Mouse (Mus musculus) embryonic stem cell, embryonic (primary cell): ENCODE measurements around the gene Uck1.

Experiments used
- CTCF ChIA-PET, 4 experiments: fragments of 300-600 bp in 2 of 4; fragments of 350-600 bp in 2 of 4; sonication (Branson Sonifier 250); formaldehyde crosslinking; loops; one replicate each; lab custom pipeline; 2022; ENCODE audit warnings: inconsistent platforms in 2 of 4; lab: Charles Lee
- POLR2A ChIA-PET, 4 experiments: fragments of 300-600 bp in 2 of 4; fragments of 350-600 bp in 2 of 4; sonication (Branson Sonifier 250); formaldehyde crosslinking; loops; one replicate each; lab custom pipeline; 2022; ENCODE audit warnings: antibody characterized with exemption in 4 of 4, inconsistent platforms in 1 of 4; lab: Charles Lee

The Uck1 gene

GRCm38 (mm10) chr2:32242986-32243385, 17.0 kb downstream of the Uck1 start:
- CTCF ChIA-PET, result no interaction called here
- POLR2A ChIA-PET, result no interaction called here

GRCm38 (mm10) chr2:32240591-32240990, 19.4 kb downstream of the Uck1 start:
- ChIA-PET CTCF (interaction anchor here in 3 of 4 experiments (0.6 to 1.4 kb wide), 3 partner anchors 11 to 95 kb away, joined by 3 to 4 read pairs (median 3); no protein-coding TSS in a partner anchor), POLR2A (interaction anchor here in 2 of 4 experiments (0.6 to 1.4 kb wide), 5 partner anchors 9 to 211 kb away, joined by 3 to 5 read pairs (median 4); no protein-coding TSS in a partner anchor)

GRCm38 (mm10) chr2:32238708-32239435, 21.1 kb downstream of the Uck1 start:
- ChIA-PET POLR2A (interaction anchor here in 2 of 4 experiments (0.7 to 2.1 kb wide), 6 partner anchors 8 to 74 kb away, joined by 3 to 8 read pairs (median 5); no protein-coding TSS in a partner anchor), CTCF (interaction anchor here in 2 of 4 experiments (0.6 to 2.0 kb wide), 3 partner anchors 44 to 105 kb away, joined by 3 to 7 read pairs (median 4); no protein-coding TSS in a partner anchor)

GRCm38 (mm10) chr2:32237571-32237970, 22.4 kb downstream of the Uck1 start:
- ChIA-PET CTCF (interaction anchor here in 2 of 4 experiments (0.5 to 2.0 kb wide), 11 partner anchors 8 to 167 kb away, joined by 3 to 7 read pairs (median 3); no protein-coding TSS in a partner anchor), POLR2A (interaction anchor here in 2 of 4 experiments (0.9 to 2.5 kb wide), 15 partner anchors 8 to 100 kb away, joined by 3 to 19 read pairs (median 4); partner anchors contain the start of gene Swi5 (in 1 of the 2))

GRCm38 (mm10) chr2:32236760-32237487, 23.0 kb downstream of the Uck1 start:
- CTCF ChIA-PET, result interaction anchor here (0.5 to 2.0 kb wide), 21 partner anchors 9 to 300 kb away, joined by 3 to 7 read pairs (median 3); no protein-coding TSS in a partner anchor
- POLR2A ChIA-PET, result interaction anchor here in 3 of 4 experiments (0.7 to 2.8 kb wide), 29 partner anchors 9 to 378 kb away, joined by 3 to 19 read pairs (median 4); partner anchors contain the start of gene Swi5 (in 1 of the 3)

- CTCF ChIA-PET, result interaction anchor here in 3 of 4 experiments (0.5 to 1.3 kb wide), 6 partner anchors 14 to 84 kb away, joined by 3 to 4 read pairs (median 4); no protein-coding TSS in a partner anchor
- POLR2A ChIA-PET, result interaction anchor here in 3 of 4 experiments (0.5 to 2.8 kb wide), 34 partner anchors 10 to 523 kb away, joined by 3 to 19 read pairs (median 4); partner anchors contain the start of genes Golga2 (in 2 of the 3), Swi5 (in 2 of the 3) and Nup214 (in 1 of the 3)
Observed at GRCm38 (mm10) chr2:32235886-32236759, 23.8 kb downstream of the Uck1 start, which contains the start of gene Pomt1. Gene Pomt1, plus strand, starts transcription at chr2:32236590.

- POLR2A ChIA-PET, result interaction anchor here in 3 of 4 experiments (0.5 to 2.8 kb wide), 33 partner anchors 9 to 523 kb away, joined by 3 to 19 read pairs (median 4); partner anchors contain the start of genes Golga2 (in 2 of the 3), Swi5 (in 2 of the 3) and Nup214 (in 1 of the 3)
Observed at GRCm38 (mm10) chr2:32235433-32235832, 24.5 kb downstream of the Uck1 start.

GRCm38 (mm10) chr2:32222057-32222456, 37.9 kb downstream of the Uck1 start:
- POLR2A ChIA-PET, result interaction anchor here in 2 of 4 experiments (0.7 to 47.5 kb wide), 8 partner anchors 8 to 61 kb away, joined by 3 to 1178 read pairs (median 6); partner anchors contain the start of gene Prrc2b (in 1 of the 2)
- CTCF ChIA-PET, result interaction anchor here in 1 of 4 experiments (0.9 kb wide), 1 partner anchor 9 kb away, joined by 3 read pairs; no protein-coding TSS in a partner anchor

More at GRCm38 (mm10) chr2:32235433-32235832, 24.5 kb downstream of the Uck1 start:
- CTCF ChIA-PET, result interaction anchor here in 1 of 4 experiments (1.1 to 1.3 kb wide), 2 partner anchors 55 to 83 kb away, joined by 3 to 4 read pairs; no protein-coding TSS in a partner anchor

GRCm38 (mm10) chr2:32221577-32221976, 38.4 kb downstream of the Uck1 start:
- POLR2A ChIA-PET, result interaction anchor here in 3 of 4 experiments (0.6 to 47.5 kb wide), 15 partner anchors 7 to 212 kb away, joined by 3 to 1178 read pairs (median 4); partner anchors contain the start of gene Prrc2b (in 1 of the 3)
- CTCF ChIA-PET, result interaction anchor here in 1 of 4 experiments (0.9 to 1.0 kb wide), 2 partner anchors 8 to 83 kb away, joined by 3 read pairs; no protein-coding TSS in a partner anchor

GRCm38 (mm10) chr2:32220969-32221368, 39.0 kb downstream of the Uck1 start:
- ChIA-PET CTCF (interaction anchor here in 1 of 4 experiments (1.0 to 2.2 kb wide), 2 partner anchors 29 to 84 kb away, joined by 3 to 6 read pairs; no protein-coding TSS in a partner anchor), POLR2A (interaction anchor here in 3 of 4 experiments (0.6 to 47.5 kb wide), 20 partner anchors 9 to 212 kb away, joined by 3 to 1178 read pairs (median 4); partner anchors contain the start of genes Pomt1 (in 1 of the 3) and Prrc2b (in 1 of the 3))

- POLR2A ChIA-PET, result interaction anchor here (0.6 to 47.5 kb wide), 20 partner anchors 8 to 62 kb away, joined by 3 to 1178 read pairs (median 4); partner anchors contain the start of genes Pomt1 (in 1 of the 4) and Prrc2b (in 1 of the 4)
Observed at GRCm38 (mm10) chr2:32220021-32220420, 39.9 kb downstream of the Uck1 start.

GRCm38 (mm10) chr2:32219501-32219900, 40.5 kb downstream of the Uck1 start:
- POLR2A ChIA-PET, result interaction anchor here in 3 of 4 experiments (0.9 to 47.5 kb wide), 17 partner anchors 10 to 93 kb away, joined by 3 to 1178 read pairs (median 7); partner anchors contain the start of genes Pomt1 (in 1 of the 3) and Prrc2b (in 1 of the 3)

More at GRCm38 (mm10) chr2:32220021-32220420, 39.9 kb downstream of the Uck1 start:
- CTCF ChIA-PET, result interaction anchor here (0.6 to 2.2 kb wide), 5 partner anchors 28 to 175 kb away, joined by 3 to 7 read pairs (median 5); no protein-coding TSS in a partner anchor

GRCm38 (mm10) chr2:32218541-32219334, 41.2 kb downstream of the Uck1 start:
- CTCF ChIA-PET, result interaction anchor here in 2 of 4 experiments (1.4 to 2.2 kb wide), 3 partner anchors 18 to 32 kb away, joined by 3 to 6 read pairs (median 3); no protein-coding TSS in a partner anchor
- POLR2A ChIA-PET, result interaction anchor here in 3 of 4 experiments (0.6 to 47.5 kb wide), 31 partner anchors 8 to 375 kb away, joined by 3 to 1178 read pairs (median 4); partner anchors contain the start of genes Pomt1 (in 1 of the 3) and Prrc2b (in 1 of the 3)

More at GRCm38 (mm10) chr2:32219501-32219900, 40.5 kb downstream of the Uck1 start:
- CTCF ChIA-PET, result interaction anchor here (0.6 to 2.2 kb wide), 6 partner anchors 18 to 175 kb away, joined by 3 to 7 read pairs (median 4); no protein-coding TSS in a partner anchor

GRCm38 (mm10) chr2:32218113-32218512, 41.8 kb downstream of the Uck1 start:
- ChIA-PET CTCF (interaction anchor here in 1 of 4 experiments (1.4 kb wide), 1 partner anchor 17 kb away, joined by 3 read pairs; no protein-coding TSS in a partner anchor), POLR2A (interaction anchor here (0.6 to 47.5 kb wide), 26 partner anchors 8 to 376 kb away, joined by 3 to 1178 read pairs (median 4); partner anchors contain the start of genes Pomt1 (in 1 of the 4) and Prrc2b (in 1 of the 4))
